Mouse (Mus musculus) hindlimb bud, embryonic 11.5 days (tissue): ENCODE data around the gene Gm13691.
"Not testable (repeated sequence)": the region's sequence is repeated elsewhere in the genome, so short reads cannot be mapped to it uniquely, and the experiment has no call there.

ENCODE experiments used
- DNase-seq: peaks from one replicate; pipeline ENCODE4 v3.0.0-alpha.2; 2012; ENCODE audit warnings: low read depth, low spot score; ENCODE audit errors: extremely low spot score

Gene Gm13691

DNA sequence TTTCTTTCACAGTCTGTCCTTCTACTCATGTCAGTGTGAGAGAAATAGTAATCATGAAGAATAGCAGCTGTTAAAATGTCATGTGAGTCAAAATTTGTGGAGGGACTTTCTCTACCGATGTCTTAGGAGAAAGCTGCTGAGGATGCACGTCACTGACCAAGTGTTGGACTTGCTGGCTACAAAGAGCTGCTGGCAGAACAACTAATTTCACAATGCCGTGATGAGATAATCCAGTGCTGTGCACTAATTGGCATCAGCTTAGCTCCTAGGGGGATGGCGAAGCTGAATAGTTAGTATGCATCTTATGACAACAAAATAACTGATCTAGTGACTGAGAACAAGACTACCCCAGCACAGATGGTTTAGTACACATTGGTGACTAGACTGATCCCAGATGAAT lies 34.9 kb downstream of the Gm13691 start:
- DNase-seq = no peak

DNA sequence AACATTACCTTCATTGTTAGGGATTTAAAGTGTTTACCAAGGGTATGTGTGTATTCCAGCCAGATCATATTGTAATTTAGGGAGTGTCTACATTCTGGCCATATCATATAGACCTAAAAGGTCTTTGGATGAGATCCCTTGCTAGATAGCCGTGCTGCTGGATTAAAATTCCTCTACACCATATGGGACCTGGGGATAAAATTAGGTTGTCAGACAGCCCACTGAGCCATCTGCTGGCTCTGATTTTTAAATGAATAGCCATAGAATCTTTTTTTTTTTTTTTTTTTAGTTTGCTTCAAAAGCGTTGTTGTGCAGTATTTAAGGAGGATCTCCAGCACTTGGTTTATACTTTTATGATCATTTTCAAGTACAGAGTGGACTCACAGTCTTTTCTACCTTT lies 42.2 kb downstream of the Gm13691 start:
- no peak for DNase-seq

DNA sequence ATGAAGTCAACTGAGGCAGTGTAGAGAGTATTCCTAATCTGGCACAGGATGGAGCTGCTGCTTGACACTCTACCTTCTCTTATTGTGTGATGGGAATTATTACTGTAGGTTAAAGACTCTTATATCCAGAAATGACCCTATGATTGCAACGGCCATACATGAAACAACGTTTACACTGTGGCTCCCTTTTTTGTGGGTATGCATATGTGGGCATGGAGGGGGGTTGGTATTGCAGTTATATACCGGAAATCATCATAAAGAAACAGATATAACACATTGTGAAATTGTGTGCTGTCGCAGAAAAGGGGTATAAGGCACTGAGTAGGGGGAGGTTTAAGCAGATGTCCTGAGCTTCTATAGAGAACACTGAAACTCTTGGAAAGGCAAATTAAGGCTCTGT lies 45.6 kb downstream of the Gm13691 start:
- no peak for DNase-seq

DNA sequence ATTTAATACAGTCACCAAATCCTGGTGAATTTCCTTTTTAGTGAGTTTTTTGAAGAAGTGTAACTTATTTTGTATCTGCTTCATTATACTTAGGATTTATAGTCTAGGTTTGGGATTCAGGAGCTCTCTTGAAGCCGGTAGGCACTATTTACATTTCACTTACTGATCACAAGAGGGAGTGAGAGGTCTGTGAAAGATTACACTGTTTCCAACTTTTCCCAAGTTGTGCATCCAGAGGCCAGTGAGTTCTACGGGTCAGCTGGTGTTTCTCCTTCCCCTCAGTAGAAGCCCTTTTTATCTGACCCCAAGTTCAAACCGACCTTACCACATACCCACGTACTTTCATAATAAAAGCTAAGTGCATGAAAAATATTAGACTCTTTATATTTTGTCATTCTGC lies 47.0 kb downstream of the Gm13691 start:
- no peak for DNase-seq

DNA sequence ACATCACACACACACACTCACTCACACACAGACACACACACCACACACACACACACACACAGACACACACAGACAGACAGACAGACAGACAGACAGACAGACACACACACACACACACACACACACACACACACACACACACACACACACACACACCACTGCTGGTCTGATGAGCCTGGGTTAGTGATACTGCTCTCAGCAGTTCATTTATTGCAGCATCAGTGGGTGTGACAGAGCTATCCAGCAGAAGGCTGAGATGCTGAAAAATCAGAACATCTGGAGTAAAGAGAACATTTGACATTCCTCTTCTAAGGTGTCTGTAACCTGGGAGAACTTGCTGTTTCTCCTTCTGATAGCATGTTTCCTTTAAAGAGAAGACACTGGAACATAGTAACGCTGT lies 47.6 kb downstream of the Gm13691 start:
- DNase-seq = not testable (repeated sequence)

DNA sequence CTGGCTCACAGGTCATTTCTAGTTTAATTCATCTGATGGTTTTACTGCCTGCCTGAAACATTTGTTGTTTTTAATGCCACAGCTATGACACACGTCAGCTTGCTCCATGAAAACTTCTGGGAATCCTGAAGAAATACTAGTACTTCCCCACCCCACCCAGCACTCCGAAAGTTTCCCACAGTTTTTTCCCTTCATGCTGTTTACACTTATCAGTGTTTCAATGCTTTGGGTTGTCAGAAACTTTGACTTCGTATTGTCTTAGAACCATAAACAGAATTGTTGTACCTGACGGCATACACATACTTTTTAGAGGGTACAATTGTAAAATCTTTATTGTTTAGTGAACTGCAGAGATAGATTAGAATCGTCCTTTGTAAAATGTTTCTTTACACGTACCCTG lies 48.9 kb downstream of the Gm13691 start:
- no peak for DNase-seq
